Mouse (Mus musculus) stomach, postnatal 0 days (tissue): ENCODE measurements at regions not wholly inside any gene's neighbourhood (a gene's known extent, or its start where the extent isn't known, plus 50 kb on each side); places are given as distances from the start of the nearest gene placed in this dataset.

ENCODE experiments used
- CTCF ChIP-seq: IDR thresholded peaks from 2 replicates; pipeline ENCODE4 v1.5.1; 2016; ENCODE audit warnings: antibody characterized with exemption, low read depth, mild to moderate bottlenecking, moderate library complexity
- EP300 ChIP-seq: optimal IDR thresholded peaks from 2 replicates; pipeline ENCODE3; 2016; ENCODE audit warnings: antibody characterized with exemption

GRCm38 (mm10) chr13:99042086-99042485, 57.7 kb upstream of the 1700024P04Rik start:
- no peak for TF ChIP-seq EP300
- TF ChIP-seq CTCF, result no peak
